Mouse (Mus musculus) liver, postnatal 0 days (tissue): ENCODE measurements around the gene Prkaca. TPM values are rescaled to one million over a fixed set of nuclear protein-coding genes. Genes with fewer than 3 reads are reported as not detected.
"Not testable (repeated sequence)": the region's sequence is repeated elsewhere in the genome, so short reads cannot be mapped to it uniquely, and the experiment has no call there.

Source experiments
- ATAC-seq: fragments of 200-750 bp; cut with Nextera tagmentation; 2 replicates; pipeline ENCODE4 v1.8.0; 2017; ENCODE audit warnings: mild to moderate bottlenecking, moderate library complexity
- DNase-seq: peaks from one replicate; pipeline ENCODE4 v3.0.0-alpha.2; 2016
- H3K27ac ChIP-seq: fragments of 300-500 bp; sonication (generic); 2 replicates; pipeline ENCODE4 v1.5.1; 2014; ENCODE audit warnings: antibody characterized with exemption, moderate library complexity, mild to moderate bottlenecking, low read depth
- H3K27me3 ChIP-seq: fragments of 300-500 bp; sonication (generic); 2 replicates; pipeline ENCODE4 v1.6.1; 2014; ENCODE audit warnings: low read length, control low read depth, mixed read lengths; ENCODE audit not compliant: insufficient read depth
- H3K36me3 ChIP-seq: fragments of 300-500 bp; sonication (generic); replicated peaks from 2 replicates; pipeline ENCODE4 v1.6.1; 2014; ENCODE audit warnings: mild to moderate bottlenecking, control low read depth, low read length, moderate library complexity, mixed read lengths; ENCODE audit not compliant: insufficient read depth
- H3K4me1 ChIP-seq: fragments of 300-500 bp; sonication (generic); 2 replicates; pipeline ENCODE4 v1.6.1; 2014; ENCODE audit warnings: antibody characterized with exemption, mild to moderate bottlenecking, control low read depth; ENCODE audit not compliant: insufficient read depth
- H3K4me2 ChIP-seq: fragments of 300-500 bp; sonication (generic); 2 replicates; pipeline ENCODE4 v1.6.1; 2014; ENCODE audit warnings: low read depth, mild to moderate bottlenecking, low read length, moderate library complexity, mixed read lengths
- H3K4me3 ChIP-seq: fragments of 300-500 bp; sonication (generic); 2 replicates; pipeline ENCODE4 v1.5.1; 2014; ENCODE audit warnings: low read depth, low read length
- H3K9ac ChIP-seq: fragments of 300-500 bp; sonication (generic); replicated peaks from 2 replicates; pipeline ENCODE4 v1.6.1; 2014; ENCODE audit warnings: mild to moderate bottlenecking, moderate library complexity
- H3K9me3 ChIP-seq: fragments of 300-500 bp; sonication (generic); 2 replicates; pipeline ENCODE4 v1.6.1; 2016; ENCODE audit warnings: mild to moderate bottlenecking, control low read depth, low read length, mixed read lengths
- CTCF ChIP-seq: sonication (generic); IDR thresholded peaks from 2 replicates; pipeline ENCODE4 v1.5.1; 2016; ENCODE audit warnings: antibody characterized with exemption, low read depth
- EP300 ChIP-seq: IDR thresholded peaks from 2 replicates; pipeline ENCODE4 v1.6.1; 2016; ENCODE audit warnings: antibody characterized with exemption, low read depth, mild to moderate bottlenecking
- WGBS: fragments of 180-500 bp; shearing (Covaris S2); extraction: QIAGEN DNeasy Blood & Tissue Kit; methylation state at CpG from one replicate; pipeline ENCODE4 v1.1.7; 2014; ENCODE audit not compliant: insufficient replicate concordance; 5-methylcytosine and 5-hydroxymethylcytosine counted together
- polyA plus RNA-seq: library from polyadenylated mRNA; unstranded; fragments of >200 nt; fragmentation: Nextera tagmentation; extraction: Ambion mirVana; gene quantifications from 2 replicates; pipeline ENCODE4 v1.2.1, GENCODE M21; 2015

Prkaca gene
- polyA plus RNA-seq, 1 experiment from 2014 or later, result 28.2 TPM

DNA sequence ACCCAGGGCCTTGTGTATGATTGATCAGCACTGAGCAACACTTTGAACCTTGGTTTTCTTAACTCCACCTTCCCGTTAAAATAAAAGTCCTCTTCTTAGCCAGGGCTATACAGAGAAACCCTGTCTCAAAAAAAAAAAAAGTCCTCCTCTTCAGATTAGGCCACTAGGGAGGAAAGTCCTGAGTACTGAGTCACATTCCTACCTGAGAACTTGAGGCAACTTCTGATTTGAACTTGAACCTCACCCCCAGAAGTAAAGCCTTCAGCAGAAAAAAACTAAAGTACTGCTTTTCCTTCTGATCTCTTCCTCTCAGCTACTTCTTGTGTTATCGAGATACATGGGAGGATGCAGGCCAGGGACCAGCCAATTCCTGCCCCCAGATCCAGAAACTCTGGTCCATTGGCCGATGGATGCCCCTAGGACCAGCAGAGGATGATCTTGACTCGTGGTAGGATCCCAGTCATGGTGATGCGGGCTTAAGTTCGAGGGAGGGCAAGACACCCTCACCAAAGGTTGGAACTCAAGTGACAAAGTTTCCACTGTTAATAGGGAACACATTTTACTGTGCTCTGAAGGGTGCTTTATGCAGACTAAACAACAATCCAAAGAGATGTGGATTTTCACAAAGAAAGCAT lies 30.9 kb downstream of the Prkaca start:
- Histone ChIP-seq H3K4me1 (peaks cover 24% of the 10 kb centered on the region), H3K4me2 (peak overlapping the region; percentile 83), H3K9me3 (no peaks in the 10 kb centered on the region), H3K9ac (peak overlapping the region; percentile 63; the same call in 1 of the 2 replicates), H3K36me3 (peaks cover 15% of the 10 kb centered on the region; the same call in 1 of the 2 replicates), H3K27me3 (no peaks in the 10 kb centered on the region), H3K27ac (no peak overlapping the region; the same call in 1 of the 2 replicates), H3K4me3 (peak overlapping the region; percentile 57; the same call in 1 of the 2 replicates)
- no peak for DNase-seq
- no peak for ATAC-seq
- TF ChIP-seq CTCF, result no peak
- no peak for TF ChIP-seq EP300
- WGBS, result 71% methylated on average over 6 of the region's 6 CpGs

DNA sequence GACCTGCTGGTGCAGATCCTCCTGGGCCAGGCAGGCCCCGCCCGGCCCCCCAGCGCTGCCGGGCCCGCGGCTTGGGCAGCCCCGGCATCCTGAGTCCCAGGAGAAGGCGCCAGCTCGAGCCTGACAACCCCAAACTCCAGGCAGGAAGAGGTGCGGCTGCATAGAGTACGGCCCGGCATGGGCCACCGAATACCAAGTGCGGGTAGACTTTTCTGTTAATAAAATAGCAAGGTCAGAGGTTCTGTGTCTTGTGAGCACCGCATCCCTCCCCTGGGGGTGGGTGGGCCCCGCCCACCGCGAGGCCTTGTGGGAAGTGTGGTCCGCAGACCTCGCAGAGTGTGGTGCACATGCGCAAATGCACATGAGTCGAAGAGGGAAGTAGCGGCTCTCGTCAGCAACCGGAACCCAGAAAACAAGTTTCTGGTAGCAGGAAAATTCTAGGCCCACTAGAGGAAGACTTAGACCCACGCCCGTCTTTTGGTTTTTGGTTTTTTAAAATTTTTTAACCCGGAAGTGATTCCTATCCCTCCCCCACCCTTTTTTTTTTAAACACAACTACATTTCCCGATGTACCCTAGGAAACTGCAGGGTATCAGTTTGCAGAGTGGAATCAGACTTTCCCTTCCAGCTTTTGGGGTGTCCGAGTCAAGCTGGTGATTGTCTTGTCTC lies 31.9 kb downstream of the Prkaca start:
- H3K9me3 ChIP-seq, result no peaks in the 10 kb centered on the region
- H3K4me3 ChIP-seq, result peak overlapping the region; percentile 57
- 2% methylated on average over 30 of the region's 30 CpGs for WGBS
- H3K4me1 ChIP-seq, result peaks cover 16% of the 10 kb centered on the region
- TF ChIP-seq EP300 (peak; percentile 41; the same call in 1 of the 2 replicates), CTCF (no peak)
- peaks cover 9% of the 10 kb centered on the region; the same call in 1 of the 2 replicates for H3K36me3 ChIP-seq
- DNase-seq, result peak; percentile 93
- H3K27me3 ChIP-seq, result peaks cover 2% of the 10 kb centered on the region; the same call in 1 of the 2 replicates
- H3K4me2 ChIP-seq, result peak overlapping the region; percentile 83
- peak; percentile 92 for ATAC-seq
- H3K9ac ChIP-seq, result peak overlapping the region; percentile 63
- H3K27ac ChIP-seq, result peak overlapping the region; percentile 77

DNA sequence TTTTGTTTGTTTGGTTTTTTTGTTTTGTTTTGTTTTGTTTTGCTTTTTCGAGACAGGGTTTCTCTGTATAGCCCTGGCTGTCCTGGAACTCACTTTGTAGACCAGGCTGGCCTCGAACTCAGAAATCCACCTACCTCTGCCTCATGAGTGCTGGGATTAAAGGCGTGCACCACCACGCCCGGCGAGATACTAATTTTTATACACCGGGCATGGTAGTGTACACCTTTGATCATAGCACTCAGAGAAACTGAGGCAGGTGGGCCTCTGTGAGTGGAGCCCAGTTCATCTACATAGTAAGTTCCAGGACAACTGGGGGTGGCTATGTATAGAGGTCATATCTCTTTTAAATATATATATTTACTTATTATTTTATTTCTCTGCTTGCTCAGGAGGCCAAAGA lies 32.7 kb downstream of the Prkaca start:
- not testable (repeated sequence) for DNase-seq, H3K9me3 ChIP-seq, H3K9ac ChIP-seq, ATAC-seq, H3K36me3 ChIP-seq, H3K4me3 ChIP-seq
- Histone ChIP-seq H3K4me1 (peaks cover 18% of the 10 kb centered on the region), H3K4me2 (peak overlapping the region; percentile 83; the same call in 1 of the 2 replicates), H3K27ac (peak overlapping the region; percentile 77; the same call in 1 of the 2 replicates), H3K27me3 (peaks cover 10% of the 10 kb centered on the region)
- 83% methylated on average over 7 of the region's 7 CpGs for WGBS

DNA sequence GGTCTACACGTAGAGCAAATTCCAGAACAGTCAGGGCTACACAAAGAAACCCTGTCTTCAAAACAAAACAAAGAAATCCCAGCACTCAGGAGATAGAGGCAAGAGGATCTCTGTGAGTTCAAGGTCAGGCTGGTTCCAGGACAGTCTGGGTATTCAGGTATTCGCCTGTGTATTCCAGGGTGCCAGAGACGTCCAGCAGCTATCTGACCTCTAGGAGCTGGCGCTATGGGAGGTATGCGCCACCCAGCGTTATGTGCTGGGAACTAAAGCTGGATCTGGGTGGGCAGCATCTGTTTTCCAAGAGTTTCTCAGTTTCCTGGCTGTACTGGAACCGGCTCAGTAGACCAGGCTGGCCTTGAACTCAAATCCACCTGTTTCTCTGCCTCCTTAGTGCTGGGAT lies 35.6 kb downstream of the Prkaca start:
- H3K27ac ChIP-seq, result no peak overlapping the region

DNA sequence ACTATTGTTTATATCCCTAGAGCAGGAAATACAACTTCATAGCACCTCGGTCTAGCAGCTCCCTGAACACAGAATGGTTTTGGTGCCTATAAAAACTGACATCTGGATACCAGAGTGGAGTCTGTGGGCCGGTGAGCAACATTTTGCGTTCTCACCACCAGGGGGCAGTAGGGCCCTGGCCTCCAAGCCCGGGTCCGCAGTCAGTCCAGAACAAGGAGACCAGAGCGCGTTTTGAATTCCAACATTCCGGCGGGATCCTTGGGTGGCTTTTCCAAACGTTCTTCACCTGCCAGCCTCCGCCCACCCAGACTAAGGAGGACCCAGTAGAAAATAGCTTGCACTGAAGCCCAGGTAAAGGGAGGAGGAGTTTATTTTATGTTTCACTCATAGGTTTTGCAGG lies 37.1 kb downstream of the Prkaca start:
- WGBS, result under 1% methylated on average over 11 of the region's 11 CpGs
- Histone ChIP-seq H3K27ac (no peak overlapping the region), H3K4me3 (no peak overlapping the region), H3K4me1 (peaks cover 28% of the 10 kb centered on the region), H3K36me3 (no peaks in the 10 kb centered on the region), H3K9me3 (no peaks in the 10 kb centered on the region), H3K9ac (no peak overlapping the region), H3K4me2 (no peak overlapping the region), H3K27me3 (peaks cover 40% of the 10 kb centered on the region)
- ATAC-seq (no peak; the same call in 1 of the 2 replicates), DNase-seq (peak; percentile 85)
- TF ChIP-seq EP300 (no peak), CTCF (peak; percentile 94)

More for the DNA sequence above, 35.6 kb downstream of the Prkaca start:
- peaks cover 37% of the 10 kb centered on the region for H3K27me3 ChIP-seq
- no peak overlapping the region for H3K9ac ChIP-seq
- no peak overlapping the region for H3K4me3 ChIP-seq
- ATAC-seq, result no peak
- no peaks in the 10 kb centered on the region for H3K9me3 ChIP-seq
- 51% methylated on average over 7 of the region's 7 CpGs for WGBS
- H3K4me1 ChIP-seq, result peaks cover 34% of the 10 kb centered on the region
- TF ChIP-seq EP300, result no peak
- peak; percentile 56 for TF ChIP-seq CTCF
- DNase-seq, result no peak
- no peaks in the 10 kb centered on the region for H3K36me3 ChIP-seq
- H3K4me2 ChIP-seq, result no peak overlapping the region
